Comparison of ENCODE assay signal across 10 mouse cellular contexts in the genomic region with DNA sequence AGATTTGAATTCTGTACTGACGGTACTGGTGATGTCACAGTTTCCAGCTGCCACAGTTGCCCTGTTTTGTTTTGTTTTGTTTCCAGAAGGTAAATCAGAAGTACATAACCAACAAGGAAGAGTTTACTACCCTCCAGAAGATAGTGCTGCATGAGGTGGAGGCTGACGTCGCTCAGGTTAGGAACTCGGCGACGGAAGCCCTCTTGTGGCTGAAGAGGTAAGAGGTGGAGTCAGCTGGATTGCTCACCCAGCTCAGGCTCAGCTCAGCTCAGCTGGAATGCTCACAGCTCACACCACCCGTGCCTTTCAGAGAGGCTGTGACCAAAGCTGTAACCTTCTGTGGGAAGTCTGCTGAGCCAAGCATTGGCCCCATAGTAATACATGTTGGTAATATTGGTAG. TPM values are rescaled to one million over a fixed set of nuclear protein-coding genes. Genes with fewer than 3 reads are reported as not detected.
DNase-seq lines count a peak whose midpoint lies in the region; ATAC-seq and TF ChIP-seq lines count a peak whose summit lies in the region.
"Had no signal": no experiment of that assay in that cellular context is flagged by ENCODE, and none has a peak within 500 bp of the region (broad histone marks: within the 10 kb centered on the region; RNA-seq: fewer than 3 reads in every experiment).

No protein-coding gene starts in this region.

- dilution Hi-C loops in CH12.LX (cut with MboI; ENCODE audit: extremely low pct_ligation_motif_present, extremely low pct_unique_long_range_greater_than_20kb, low sequenced_read_pairs): no loop called here

- no peak overlapping the region for H3K27ac ChIP-seq in hindbrain, postnatal 0 days
- no peak overlapping the region for H3K27ac ChIP-seq in hindbrain, embryonic 16.5 days (ENCODE audit: low read depth, low read length)
- H3K27ac ChIP-seq in CH12.LX (ENCODE audit: insufficient read depth, low read depth): no peak overlapping the region
- H3K27ac ChIP-seq: embryonic facial prominence, embryonic 12.5 days had no signal

- TF ChIP-seq RAD21 in CH12.LX (IDR thresholded peaks at IDR 0.05; ENCODE audit: low read depth, low read length): peak; percentile 28

- ATAC-seq in hindbrain, postnatal 0 days: 0 out of 2 replicates have a peak, but pooled peaks have one; percentile 21
- ATAC-seq in hindbrain, embryonic 16.5 days: no peak
- no peak for ATAC-seq in granulocyte monocyte progenitor cell, adult 5-6 weeks (replicated peaks; ENCODE audit: poor library complexity, severe bottlenecking)

- no peaks in the 10 kb centered on the region for H3K27me3 ChIP-seq in hindbrain, postnatal 0 days (ENCODE audit: insufficient read depth, low read length)
- no peaks in the 10 kb centered on the region for H3K27me3 ChIP-seq in hindbrain, embryonic 16.5 days (replicated peaks; ENCODE audit: control insufficient read depth, insufficient read depth, low read length)
- H3K27me3 ChIP-seq in CH12.LX (replicated peaks): no peaks in the 10 kb centered on the region
- H3K27me3 ChIP-seq: embryonic facial prominence, embryonic 12.5 days; megakaryocyte, embryonic 14.5 days had no signal

- DNase-seq in hindbrain, postnatal 0 days (ENCODE audit: low spot score): peak; percentile 51
- peak; percentile 27 for DNase-seq in CH12.LX (ENCODE audit: extremely low read depth)
- DNase-seq in adrenal gland, postnatal 10 days: peak; percentile 36
- peak; percentile 44 to 48 for DNase-seq in kidney, adult 8-10 months
- DNase-seq in retina, embryonic 14.5 days (ENCODE audit: low spot score): peak; percentile 42
- DNase-seq in spleen, postnatal 36 days (ENCODE audit: low spot score in 2 of 2): no peak

- H3K4me1 ChIP-seq in hindbrain, postnatal 0 days (ENCODE audit: insufficient read depth, low read length): no peaks in the 10 kb centered on the region
- no peaks in the 10 kb centered on the region for H3K4me1 ChIP-seq in hindbrain, embryonic 16.5 days (ENCODE audit: control insufficient read depth, insufficient read depth, low read depth, low read length)
- peaks cover 0 to 9% of the 10 kb centered on the region in 2 experiments; a peak in 2 of 4 replicates for H3K4me1 ChIP-seq in CH12.LX (ENCODE audit: control insufficient read depth in 1 of 2, insufficient read depth in 2 of 2)
- H3K4me1 ChIP-seq: embryonic facial prominence, embryonic 12.5 days had no signal

- no peak overlapping the region for H3K4me3 ChIP-seq in hindbrain, postnatal 0 days (ENCODE audit: low read length)
- H3K4me3 ChIP-seq in hindbrain, embryonic 16.5 days (ENCODE audit: low read length): no peak overlapping the region
- no peak overlapping the region for H3K4me3 ChIP-seq in CH12.LX (replicated peaks in 1 of 3; ENCODE audit: low read depth in 2 of 3, low read length in 2 of 3, poor library complexity in 1 of 3)
- H3K4me3 ChIP-seq: embryonic facial prominence, embryonic 12.5 days; megakaryocyte, embryonic 14.5 days had no signal

- no peak for TF ChIP-seq EP300 in CH12.LX (IDR thresholded peaks at IDR 0.05; ENCODE audit: low read length)

- no peak for TF ChIP-seq POLR2A in CH12.LX (IDR thresholded peaks at IDR 0.05; ENCODE audit: low read depth, low read length)

- in situ Hi-C loops in CH12.LX (cut with MboI; ENCODE audit: low pct_ligation_motif_present, low pct_unique_long_range_greater_than_20kb, low sequenced_read_pairs): no loop called here

- WGBS in hindbrain, postnatal 0 days: 32% methylated on average over 7 of the region's 7 CpGs
- WGBS in hindbrain, embryonic 16.5 days: 38% methylated on average over 7 of the region's 7 CpGs

- H3K9me3 ChIP-seq in hindbrain, postnatal 0 days (ENCODE audit: low read length): no peaks in the 10 kb centered on the region
- H3K9me3 ChIP-seq in hindbrain, embryonic 16.5 days (ENCODE audit: control insufficient read depth, low read length): no peaks in the 10 kb centered on the region
- no peaks in the 10 kb centered on the region for H3K9me3 ChIP-seq in CH12.LX (replicated peaks; ENCODE audit: low read length)
- H3K9me3 ChIP-seq: embryonic facial prominence, embryonic 12.5 days; megakaryocyte, embryonic 14.5 days had no signal

- no peaks in the 10 kb centered on the region for H3K79me2 ChIP-seq in CH12.LX (replicated peaks; ENCODE audit: control insufficient read depth, extremely low read depth, insufficient read depth, poor library complexity, severe bottlenecking)

- no peak overlapping the region for H3K9ac ChIP-seq in hindbrain, postnatal 0 days (replicated peaks; ENCODE audit: low read length)
- no peak overlapping the region for H3K9ac ChIP-seq in hindbrain, embryonic 16.5 days (ENCODE audit: low read depth, low read length)
- H3K9ac ChIP-seq in CH12.LX (ENCODE audit: insufficient read depth, low read depth): no peak overlapping the region
- H3K9ac ChIP-seq: embryonic facial prominence, embryonic 12.5 days had no signal

- H3K36me3 ChIP-seq in hindbrain, postnatal 0 days (ENCODE audit: insufficient read depth, low read length): peaks cover 24% of the 10 kb centered on the region
- H3K36me3 ChIP-seq in hindbrain, embryonic 16.5 days (ENCODE audit: control insufficient read depth, insufficient read depth, low read length): peaks cover 20% of the 10 kb centered on the region; the same call in 1 of the 2 replicates
- peaks cover 5 to 41% of the 10 kb centered on the region in 2 experiments for H3K36me3 ChIP-seq in CH12.LX (replicated peaks in 1 of 2; ENCODE audit: control insufficient read depth in 1 of 2, insufficient read depth in 1 of 2, low read length in 1 of 2)

- TF ChIP-seq CTCF in hindbrain, postnatal 0 days (IDR thresholded peaks at IDR 0.05; ENCODE audit: low read depth): peak; percentile 61
- peak in 1 of 2 experiments; percentile 55; a peak in 2 of 4 replicates for TF ChIP-seq CTCF in CH12.LX (conservative IDR thresholded peaks at IDR 0.05 in 1 of 2, IDR thresholded peaks at IDR 0.05 in 1 of 2; ENCODE audit: low read depth in 2 of 2, low read length in 2 of 2)

- H3K4me2 ChIP-seq in hindbrain, postnatal 0 days (ENCODE audit: low read depth, low read length): no peak overlapping the region
- no peak overlapping the region for H3K4me2 ChIP-seq in hindbrain, embryonic 16.5 days (ENCODE audit: low read length)
- no peak overlapping the region for H3K4me2 ChIP-seq in CH12.LX (ENCODE audit: insufficient read depth, low read depth, poor library complexity, severe bottlenecking)
- H3K4me2 ChIP-seq: embryonic facial prominence, embryonic 12.5 days had no signal

TF ChIP-seq in CH12.LX, 34 proteins besides CTCF, POLR2A, EP300 and RAD21:
- TF ChIP-seq MAX (IDR thresholded peaks at IDR 0.05; ENCODE audit: low read length): no peak
- TF ChIP-seq SMC3 (IDR thresholded peaks at IDR 0.05; ENCODE audit: low read depth, low read length): peak; percentile 57
TF ChIP-seq in CH12.LX: peak in this region for 1.

RNA-seq across cellular contexts. Expression of a gene that starts 32.6 kb away (rescaled TPM):
- total RNA-seq in hindbrain, postnatal 0 days (2014; rRNA removed): 4.9 and 5.7 TPM in 2 replicates
- polyA plus RNA-seq in hindbrain, postnatal 0 days (2015; fragmentation: Nextera tagmentation; extraction: Ambion mirVana): 6.9 TPM in 2 replicates
- polyA plus RNA-seq in hindbrain, embryonic 16.5 days (2015; fragmentation: Nextera tagmentation; extraction: Ambion mirVana): 8.0 and 11.8 TPM in 2 replicates
- total RNA-seq in CH12.LX (2012; rRNA removed): 0.68 and 0.84 TPM in 2 replicates
- total RNA-seq in CH12.LX (2014; rRNA removed): 0.95 and 1.1 TPM in 2 replicates
- 0.50 and 1.3 TPM in 2 replicates for polyA plus RNA-seq in CH12.LX (2012; ENCODE audit: insufficient read length, low read depth)
- total RNA-seq in adrenal gland, postnatal 10 days (2021): 10 to 100 TPM; 19.8 to 20.7 TPM
- total RNA-seq in granulocyte monocyte progenitor cell, adult 5-6 weeks (2014; fragmentation: Nextera tagmentation): not detected in 2 replicates
- not detected in 2 replicates for total RNA-seq in granulocyte monocyte progenitor cell, adult 5-6 weeks (2017)

RNA-seq across cellular contexts. Expression of a gene that starts 34.8 kb away (rescaled TPM):
- total RNA-seq in hindbrain, postnatal 0 days (2014; rRNA removed): 12.9 and 13.4 TPM in 2 replicates
- polyA plus RNA-seq in hindbrain, postnatal 0 days (2015; fragmentation: Nextera tagmentation; extraction: Ambion mirVana): 4.8 and 4.9 TPM in 2 replicates
- 6.3 and 8.1 TPM in 2 replicates for polyA plus RNA-seq in hindbrain, embryonic 16.5 days (2015; fragmentation: Nextera tagmentation; extraction: Ambion mirVana)
- total RNA-seq in CH12.LX (2012; rRNA removed) (10.2 and 10.8 TPM in 2 replicates), CH12.LX (2014; rRNA removed) (9.8 and 11.1 TPM in 2 replicates)
- polyA plus RNA-seq in CH12.LX (2012; ENCODE audit: insufficient read length, low read depth): 5.8 and 6.8 TPM in 2 replicates
- total RNA-seq in adrenal gland, postnatal 10 days (2021): 10 to 100 TPM; 15.8 to 17.6 TPM
- total RNA-seq in granulocyte monocyte progenitor cell, adult 5-6 weeks (2014; fragmentation: Nextera tagmentation): 2.7 and 4.6 TPM in 2 replicates
- total RNA-seq in granulocyte monocyte progenitor cell, adult 5-6 weeks (2017): 2.2 and 3.1 TPM in 2 replicates

RNA-seq across cellular contexts. Expression of a gene that starts 51.7 kb away (rescaled TPM):
- total RNA-seq in hindbrain, postnatal 0 days (2014; rRNA removed): 148 TPM in 2 replicates
- 67.9 and 72.5 TPM in 2 replicates for polyA plus RNA-seq in hindbrain, postnatal 0 days (2015; fragmentation: Nextera tagmentation; extraction: Ambion mirVana)
- 94.3 and 104 TPM in 2 replicates for polyA plus RNA-seq in hindbrain, embryonic 16.5 days (2015; fragmentation: Nextera tagmentation; extraction: Ambion mirVana)
- total RNA-seq in CH12.LX (2012; rRNA removed): 0.08 and 0.25 TPM in 2 replicates
- total RNA-seq in CH12.LX (2014; rRNA removed): 0.20 and 0.23 TPM in 2 replicates
- polyA plus RNA-seq in CH12.LX (2012; ENCODE audit: insufficient read length, low read depth): 0.06 and 0.22 TPM in 2 replicates
- 10 to 100 TPM; 11.4 to 14.4 TPM for total RNA-seq in adrenal gland, postnatal 10 days (2021)
- 0.04 TPM in 1 of 2 replicates, not detected in the other for total RNA-seq in granulocyte monocyte progenitor cell, adult 5-6 weeks (2014; fragmentation: Nextera tagmentation)
- 0.13 TPM in 1 of 2 replicates, not detected in the other for total RNA-seq in granulocyte monocyte progenitor cell, adult 5-6 weeks (2017)

Comparison
In these comparisons a context has a peak if more than half of its experiments do, and no peak if none do; other contexts are left out.
1. DNase-seq: peak in hindbrain, postnatal 0 days (single experiment), CH12.LX (single experiment), adrenal gland, postnatal 10 days (single experiment), kidney, adult 8-10 months (2 of 2) and retina, embryonic 14.5 days (single experiment); none in spleen, postnatal 36 days (0 of 2).
2. RNA of a gene that starts 51.7 kb away (total RNA-seq): 148 TPM in hindbrain, postnatal 0 days and 11.4 to 14.4 TPM in adrenal gland, postnatal 10 days; 0.08 to 0.25 TPM in CH12.LX and 0.04 to 0.13 TPM in granulocyte monocyte progenitor cell, adult 5-6 weeks; every median in the first group is over 4 times any median in the second.